Mouse (Mus musculus) induced T-regulatory cell, adult 2 months (primary cell): Measurements from ENCODE around the gene Nkd1.

Experiments
- DNase-seq: peaks from one replicate; pipeline ENCODE4 v3.0.0-alpha.2; 2012; ENCODE audit warnings: low read depth

The Nkd1 gene

GRCm38 (mm10) chr8:88619513-88619912 is 98.4 kb downstream of the Nkd1 start:
- DNase-seq: peak; percentile 59

- DNase-seq: no peak
These were observed 99.8 kb downstream of the Nkd1 start for GRCm38 (mm10) chr8:88620931-88621330.

DNA sequence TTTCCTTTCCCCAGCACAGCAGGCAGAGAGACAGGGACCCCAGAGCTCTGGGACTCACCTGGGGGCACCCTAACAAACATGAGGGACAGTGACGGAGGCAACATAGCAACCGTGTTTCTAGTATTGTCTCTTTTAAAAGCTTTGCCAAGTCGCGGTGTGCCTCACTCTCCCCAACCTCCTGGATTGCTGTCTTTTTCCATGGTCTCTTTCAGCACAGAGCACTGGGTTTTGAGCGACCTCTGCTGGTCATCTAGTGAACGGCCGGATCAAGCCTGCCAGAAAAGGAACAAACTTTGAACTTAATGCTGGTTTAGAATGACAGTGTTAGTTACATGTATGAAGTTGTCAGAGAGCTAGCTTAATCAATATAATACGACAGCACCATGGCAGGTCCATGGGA is 100.3 kb downstream of the Nkd1 start:
- DNase-seq: peak; percentile 81

DNA sequence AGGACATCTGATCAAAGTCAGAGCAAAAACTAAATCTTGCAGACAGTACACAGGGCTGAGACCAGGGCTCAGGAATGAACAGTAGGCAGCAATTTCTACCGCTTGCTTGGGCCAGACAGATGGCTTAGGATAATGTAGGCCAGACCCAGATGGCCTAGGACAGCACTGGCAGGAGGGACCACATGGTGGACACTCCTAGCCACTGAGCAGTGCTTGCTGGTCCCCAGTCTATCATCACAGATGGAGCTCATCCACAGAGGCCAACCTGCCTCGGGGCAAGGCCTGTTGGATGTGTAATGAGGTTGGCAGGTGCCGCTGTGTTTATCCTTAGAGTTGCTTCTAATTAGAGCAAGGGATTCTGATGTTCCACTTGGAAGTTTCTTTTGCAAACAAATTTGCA is 102.2 kb downstream of the Nkd1 start:
- no peak for DNase-seq

GRCm38 (mm10) chr8:88624276-88624675 is 103.1 kb downstream of the Nkd1 start:
- DNase-seq: no peak

- DNase-seq: no peak
These were observed 105.3 kb downstream of the Nkd1 start for GRCm38 (mm10) chr8:88626433-88626832.

- DNase-seq: no peak
These were observed 105.7 kb downstream of the Nkd1 start for GRCm38 (mm10) chr8:88626940-88627264.

GRCm38 (mm10) chr8:88627265-88627991 is 106.3 kb downstream of the Nkd1 start:
- DNase-seq: no peak

DNA sequence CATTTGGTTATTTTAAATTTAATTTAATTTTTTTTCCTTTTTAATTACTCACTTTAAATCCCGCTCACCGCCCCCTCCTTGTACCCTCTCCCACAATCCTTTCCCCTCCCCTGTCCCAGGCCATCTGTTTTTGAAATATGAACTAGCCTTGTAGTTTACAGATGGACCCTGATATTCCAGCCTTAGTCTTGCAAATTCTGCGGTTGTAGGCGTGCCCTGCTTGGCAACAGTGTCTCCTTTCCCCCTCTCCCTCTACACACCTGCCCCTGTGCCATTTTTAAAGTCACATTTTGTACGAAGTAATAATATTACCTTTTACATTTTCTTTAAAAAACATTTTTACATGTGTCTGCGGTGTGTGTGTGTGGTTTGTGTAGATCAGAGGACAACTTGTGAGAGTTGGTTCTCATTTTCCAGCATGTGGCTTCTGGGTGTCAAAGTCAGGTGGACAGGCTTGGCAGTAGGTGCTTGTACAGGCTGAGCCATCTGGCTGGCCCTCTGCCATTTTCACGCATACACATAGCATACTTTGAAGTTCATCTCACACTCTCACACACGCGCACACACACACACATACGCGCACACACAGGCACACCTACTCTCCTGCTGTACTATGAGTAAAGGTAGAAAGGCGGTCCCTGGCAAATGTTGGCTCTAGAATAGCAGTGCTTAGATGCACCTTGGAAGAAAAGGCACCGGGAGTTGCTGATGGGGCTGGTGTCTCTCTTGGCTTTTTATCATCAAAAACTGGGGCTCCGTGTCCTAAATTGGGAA is 107.0 kb downstream of the Nkd1 start:
- DNase-seq: no peak

GRCm38 (mm10) chr8:88630225-88630624 is 109.1 kb downstream of the Nkd1 start:
- no peak for DNase-seq

- peak; percentile 74 for DNase-seq
These were observed 109.9 kb downstream of the Nkd1 start for GRCm38 (mm10) chr8:88631081-88631480.

DNA sequence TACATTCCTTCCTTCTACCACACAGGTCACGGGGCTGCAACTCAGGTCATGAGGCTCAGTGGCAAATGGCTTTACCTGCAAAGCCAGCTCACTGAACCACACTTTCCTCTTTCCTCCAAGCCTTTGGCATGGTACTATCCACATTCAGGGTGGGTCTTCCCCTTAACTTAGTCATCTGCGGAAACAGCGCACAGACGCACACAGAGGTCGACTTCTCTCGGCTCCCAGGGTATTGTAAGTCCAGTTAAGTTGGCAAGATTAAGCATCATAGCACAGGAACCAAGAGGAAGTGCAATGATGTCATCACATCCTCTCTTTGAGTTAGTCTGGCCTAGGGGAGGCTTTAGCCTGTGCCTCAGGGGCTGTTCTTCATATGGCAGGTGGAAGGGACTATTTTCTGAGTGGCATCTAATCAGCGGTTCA is 112.2 kb downstream of the Nkd1 start:
- DNase-seq: peak; percentile 66

GRCm38 (mm10) chr8:88635474-88636397 is 114.6 kb downstream of the Nkd1 start, which contains the start of gene Snx20:
TSS of gene Snx20 (minus strand) at chr8:88636128.
- peak; percentile 93 for DNase-seq

DNA sequence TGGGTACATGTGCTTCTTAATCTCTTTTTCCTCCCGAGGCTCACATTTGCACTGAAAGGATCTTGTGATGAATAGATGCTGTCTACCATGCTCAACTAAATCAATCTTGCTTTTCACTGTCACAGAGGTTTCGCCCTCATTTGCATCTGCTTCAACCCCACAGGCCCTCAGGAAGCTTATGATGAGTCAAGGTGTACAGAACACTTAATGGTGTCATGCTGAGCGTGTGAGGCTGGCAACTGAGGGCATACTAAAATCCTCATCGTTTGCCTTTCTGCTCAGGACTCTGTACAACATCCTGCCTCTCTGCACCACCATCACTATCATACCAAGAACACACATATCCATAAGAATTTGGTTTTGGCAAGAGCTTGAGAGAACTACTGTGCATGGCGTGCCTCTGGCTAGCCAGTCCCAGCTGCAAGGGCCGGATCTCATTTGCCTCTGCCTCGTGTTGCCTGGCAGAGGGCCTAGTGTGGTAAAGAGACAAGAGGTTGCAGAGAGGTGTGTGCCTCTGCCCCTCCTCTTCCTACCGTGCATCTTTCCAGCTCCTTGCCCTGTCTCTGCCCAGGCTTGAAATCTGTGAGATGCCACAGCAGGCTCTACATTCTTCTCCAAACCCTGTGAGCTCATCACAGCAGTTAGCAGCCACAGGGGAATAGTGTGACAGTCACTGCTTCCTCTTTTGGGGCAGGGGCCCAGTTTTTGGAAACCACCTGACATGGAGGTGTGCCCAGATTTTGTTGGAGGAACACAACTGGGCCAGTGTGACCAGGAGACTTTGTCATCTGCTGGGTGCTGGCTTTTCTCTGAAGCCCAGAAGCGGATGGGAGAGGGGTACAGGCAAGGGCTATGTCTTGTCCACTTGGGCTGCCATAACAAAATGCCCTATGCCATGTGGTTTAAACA is 116.2 kb downstream of the Nkd1 start:
- peak; percentile 51 for DNase-seq

DNA sequence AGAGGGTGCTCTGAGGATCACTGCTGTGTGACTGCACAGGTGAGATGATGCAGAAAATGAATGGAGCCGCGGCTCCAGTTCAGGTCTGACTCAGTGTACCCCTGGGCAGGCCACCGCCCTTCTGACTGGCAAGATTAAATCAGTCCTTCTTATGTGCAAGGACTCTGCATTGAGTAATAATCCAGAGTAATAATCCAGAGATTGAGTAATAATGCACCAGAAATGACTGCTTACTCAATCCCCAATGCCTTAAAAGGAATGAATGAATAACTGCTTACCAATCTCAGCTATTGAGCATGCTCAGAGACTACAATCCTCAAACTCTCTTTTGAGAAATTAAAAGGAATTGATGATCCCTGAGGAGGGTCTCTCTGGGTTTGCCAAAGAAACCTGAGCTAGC is 117.8 kb downstream of the Nkd1 start:
- DNase-seq: no peak

DNA sequence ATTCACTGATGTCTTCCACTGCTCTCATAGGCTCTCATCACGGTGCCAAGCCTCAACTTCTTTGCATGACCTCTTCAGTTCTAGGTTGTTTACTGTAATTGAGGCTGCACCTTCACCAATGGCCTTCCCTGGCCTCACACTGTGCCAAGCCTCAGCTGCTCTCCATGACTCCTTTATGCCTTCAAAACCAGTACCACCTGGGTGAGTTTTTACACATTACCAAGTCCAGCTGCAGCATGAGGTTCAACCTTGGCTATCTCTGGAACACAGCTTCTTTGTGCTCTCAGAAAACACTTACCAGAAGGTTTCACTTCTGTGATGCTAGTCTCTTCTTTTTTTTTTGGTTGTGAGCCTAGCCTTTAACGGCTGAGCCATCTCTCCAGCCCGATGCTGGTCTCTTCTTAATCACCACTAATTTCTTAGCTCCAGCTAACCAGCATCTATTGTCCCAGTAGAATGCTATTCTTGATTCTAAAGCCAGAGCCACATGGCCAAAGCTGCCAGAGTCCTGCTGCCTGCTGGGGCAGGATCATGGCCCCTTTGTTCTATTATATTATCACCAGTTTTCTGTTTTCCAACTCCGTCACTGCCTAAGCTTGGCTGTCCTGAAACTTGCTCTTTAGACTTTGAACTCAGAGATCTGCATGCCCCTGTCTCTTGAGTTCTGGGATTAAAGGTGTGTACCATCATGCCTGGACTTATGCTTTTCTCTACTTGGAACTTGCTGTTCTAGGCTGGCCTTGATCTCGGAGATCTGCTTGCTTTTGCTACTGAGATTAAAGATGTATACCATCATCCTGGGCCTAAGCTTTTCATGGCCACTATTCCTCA is 121.8 kb downstream of the Nkd1 start:
- DNase-seq: no peak
